Mouse (Mus musculus) thymus, postnatal 14 days (tissue): ENCODE data around the gene Tbce.

Source experiments
- DNase-seq: peaks from one replicate; pipeline ENCODE4 v3.0.0; 2021

Tbce gene

GRCm38 (mm10) chr13:13965388-13965964, 74.0 kb downstream of the Tbce start:
- no peak for DNase-seq

GRCm38 (mm10) chr13:13961046-13961445, 78.4 kb downstream of the Tbce start:
- DNase-seq = no peak

GRCm38 (mm10) chr13:13960211-13960610, 79.2 kb downstream of the Tbce start:
- no peak for DNase-seq

DNA sequence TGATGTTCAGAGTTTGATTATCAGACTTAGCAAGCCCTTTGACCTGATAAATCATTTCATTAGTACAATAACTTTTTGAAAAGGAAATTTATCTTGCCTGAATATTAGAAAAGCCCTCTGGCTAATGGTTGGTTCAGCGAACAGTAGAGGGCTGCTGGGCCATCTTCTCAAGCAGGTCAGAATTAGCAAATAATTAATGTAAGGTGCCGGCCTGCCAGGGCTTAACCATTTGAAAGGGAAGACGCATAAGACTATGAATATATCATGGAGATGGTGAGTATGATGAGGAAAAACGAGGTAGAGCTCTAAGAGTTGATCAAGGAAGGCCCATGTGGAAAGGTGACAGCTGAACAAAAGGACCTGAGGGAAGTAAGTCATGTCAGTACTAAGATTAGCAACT, 82.8 kb downstream of the Tbce start:
- no peak for DNase-seq

- DNase-seq = no peak
Observed at GRCm38 (mm10) chr13:13954931-13955330, 84.5 kb downstream of the Tbce start.

GRCm38 (mm10) chr13:13953874-13954832, 85.3 kb downstream of the Tbce start, which contains the start of gene B3galnt2:
TSS of gene B3galnt2 (plus strand) at chr13:13954469.
- DNase-seq = peak; percentile 96
